Mouse (Mus musculus): ENCODE results near the gene Irgc1.

- TF ChIP-seq CTCF (conservative IDR thresholded peaks at IDR 0.05; ENCODE audit: low read length) (no peak), NANOG (IDR thresholded peaks at IDR 0.05; ENCODE audit: borderline replicate concordance, low read length) (no peak)
Observed at GRCm38 (mm10) chr7:24425919-24426318, 26.2 kb downstream of the Irgc1 start.

Measured in E14TG2a.4 (cell line).